Mouse (Mus musculus) thymus, adult 2 months (tissue): Measurements from ENCODE around the gene Zswim4. TPM values are rescaled to one million over a fixed set of nuclear protein-coding genes. Genes with fewer than 3 reads are reported as not detected.

ENCODE experiments used
- DNase-seq: peaks from one replicate; pipeline ENCODE4 v3.0.0; 2021
- H3K27ac ChIP-seq: fragments of 200-500 bp; 2 replicates; pipeline ENCODE4 v1.5.1; 2012; ENCODE audit warnings: low read length, control low read depth; ENCODE audit not compliant: control insufficient read depth, insufficient read depth
- H3K27me3 ChIP-seq: fragments of 200-500 bp; 2 replicates; pipeline ENCODE4 v1.6.1; 2012; ENCODE audit warnings: mild to moderate bottlenecking, low read length, moderate library complexity, mixed read lengths; ENCODE audit not compliant: control insufficient read depth, insufficient read depth
- H3K36me3 ChIP-seq: fragments of 200-500 bp; 2 replicates; pipeline ENCODE4 v1.6.1; 2012; ENCODE audit warnings: mild to moderate bottlenecking, low read length, moderate library complexity; ENCODE audit not compliant: control insufficient read depth, insufficient read depth
- H3K4me1 ChIP-seq: fragments of 200-500 bp; replicated peaks from 2 replicates; pipeline ENCODE4 v1.6.1; 2012; ENCODE audit warnings: low read length; ENCODE audit not compliant: control insufficient read depth, insufficient read depth
- H3K4me3 ChIP-seq: fragments of 200-500 bp; 2 replicates; pipeline ENCODE4 v1.5.1; 2012; ENCODE audit warnings: mild to moderate bottlenecking, low read length, control low read depth, moderate library complexity; ENCODE audit not compliant: control insufficient read depth, insufficient read depth
- CTCF ChIP-seq: fragments of 200-500 bp; IDR thresholded peaks from 2 replicates; pipeline ENCODE4 v1.5.1; 2012; ENCODE audit warnings: mild to moderate bottlenecking, control low read depth, low read length, moderate library complexity, borderline replicate concordance; ENCODE audit not compliant: control insufficient read depth, poor library complexity, insufficient read depth; ENCODE audit errors: extremely low read depth
- POLR2A ChIP-seq: fragments of 200-500 bp; IDR thresholded peaks from 2 replicates; pipeline ENCODE4 v1.6.1; 2012; ENCODE audit warnings: mild to moderate bottlenecking, low read length, control low read depth, moderate library complexity; ENCODE audit not compliant: control insufficient read depth, poor library complexity, insufficient read depth; ENCODE audit errors: extremely low read depth
- WGBS: fragments of 180-500 bp; shearing (Covaris S2); methylation state at CpG from one replicate; pipeline ENCODE4 v1.1.7; 2018; 5-methylcytosine and 5-hydroxymethylcytosine counted together
- polyA plus RNA-seq: library from polyadenylated mRNA; depleted of rRNA; stranded (reverse); fragments of >200 nt; gene quantifications from 2 replicates; pipeline ENCODE4 v1.2.3, GENCODE M21; 2012

The Zswim4 gene
- polyA plus RNA-seq, 1 experiment: 53.0 TPM

- no peak overlapping the region for H3K4me3 ChIP-seq
- no peak for TF ChIP-seq CTCF
- no peak for TF ChIP-seq POLR2A
- no peak overlapping the region for H3K27ac ChIP-seq
- peaks cover 17% of the 10 kb centered on the region for H3K36me3 ChIP-seq
- peaks cover 7% of the 10 kb centered on the region for H3K4me1 ChIP-seq
- no peak for DNase-seq
- 85% methylated on average over 2 of the region's 2 CpGs for WGBS
- H3K27me3 ChIP-seq: no peaks in the 10 kb centered on the region
Observed at GRCm38 (mm10) chr8:84241821-84242220, 5.0 kb upstream of the Zswim4 start.

GRCm38 (mm10) chr8:84241167-84241566 is 4.3 kb upstream of the Zswim4 start:
- Histone ChIP-seq H3K36me3 (peaks cover 17% of the 10 kb centered on the region), H3K27ac (no peak overlapping the region), H3K4me3 (no peak overlapping the region), H3K27me3 (no peaks in the 10 kb centered on the region), H3K4me1 (peaks cover 8% of the 10 kb centered on the region)
- 84% methylated on average over 6 of the region's 6 CpGs for WGBS
- no peak for DNase-seq
- TF ChIP-seq POLR2A: no peak
- TF ChIP-seq CTCF: no peak

GRCm38 (mm10) chr8:84237542-84238229 is 831 bp upstream of the Zswim4 start:
- Histone ChIP-seq H3K4me3 (peak overlapping the region; percentile 90), H3K27ac (peak overlapping the region; percentile 85), H3K27me3 (no peaks in the 10 kb centered on the region), H3K4me1 (peaks cover 22% of the 10 kb centered on the region), H3K36me3 (no peaks in the 10 kb centered on the region)
- WGBS: 22% methylated on average over 19 of the region's 19 CpGs
- TF ChIP-seq CTCF: no peak
- no peak for TF ChIP-seq POLR2A
- no peak for DNase-seq

GRCm38 (mm10) chr8:84236410-84236997 is 351 bp downstream of the Zswim4 start:
- no peak for TF ChIP-seq POLR2A
- TF ChIP-seq CTCF: no peak
- Histone ChIP-seq H3K36me3 (no peaks in the 10 kb centered on the region), H3K27me3 (no peaks in the 10 kb centered on the region), H3K4me1 (peaks cover 22% of the 10 kb centered on the region), H3K4me3 (peak overlapping the region; percentile 63), H3K27ac (no peak overlapping the region)
- WGBS: under 1% methylated on average over 30 of the region's 30 CpGs
- no peak for DNase-seq

- no peak overlapping the region for H3K27ac ChIP-seq
- peaks cover 2% of the 10 kb centered on the region; the same call in 1 of the 2 replicates for H3K36me3 ChIP-seq
- peaks cover 22% of the 10 kb centered on the region for H3K4me1 ChIP-seq
- WGBS: 20% methylated on average over 10 of the region's 10 CpGs
- TF ChIP-seq CTCF (no peak), POLR2A (no peak)
- DNase-seq: no peak
- H3K27me3 ChIP-seq: no peaks in the 10 kb centered on the region
- H3K4me3 ChIP-seq: peak overlapping the region; percentile 63
Observed at GRCm38 (mm10) chr8:84235746-84236409, 977 bp downstream of the Zswim4 start.

GRCm38 (mm10) chr8:84233055-84233454 is 3.8 kb downstream of the Zswim4 start:
- Histone ChIP-seq H3K27ac (no peak overlapping the region), H3K4me1 (peaks cover 20% of the 10 kb centered on the region), H3K27me3 (no peaks in the 10 kb centered on the region), H3K4me3 (no peak overlapping the region), H3K36me3 (peaks cover 26% of the 10 kb centered on the region)
- TF ChIP-seq POLR2A (no peak), CTCF (no peak)
- no peak for DNase-seq
- WGBS: 90% methylated on average over 2 of the region's 2 CpGs
